Mouse (Mus musculus) testis, adult 2 months (tissue): ENCODE results near the gene Golga4. TPM values are rescaled to one million over a fixed set of nuclear protein-coding genes. Genes with fewer than 3 reads are reported as not detected.

ENCODE experiments used
- H3K27ac ChIP-seq: fragments of 200-500 bp; 2 replicates; pipeline ENCODE4 v1.5.1; 2012; ENCODE audit warnings: low read depth, low read length; ENCODE audit not compliant: control insufficient read depth, insufficient read depth
- H3K27me3 ChIP-seq: fragments of 200-500 bp; 2 replicates; pipeline ENCODE4 v1.6.1; 2012; ENCODE audit warnings: mild to moderate bottlenecking, low read length, moderate library complexity; ENCODE audit not compliant: control insufficient read depth, insufficient read depth
- H3K36me3 ChIP-seq: fragments of 200-500 bp; 2 replicates; pipeline ENCODE4 v1.6.1; 2012; ENCODE audit warnings: mild to moderate bottlenecking, low read length; ENCODE audit not compliant: control insufficient read depth, insufficient read depth
- H3K4me1 ChIP-seq: fragments of 200-500 bp; 2 replicates; pipeline ENCODE4 v1.6.1; 2012; ENCODE audit warnings: low read length; ENCODE audit not compliant: control insufficient read depth, insufficient read depth
- H3K4me3 ChIP-seq: fragments of 200-500 bp; 2 replicates; pipeline ENCODE4 v1.5.1; 2012; ENCODE audit warnings: low read depth, mild to moderate bottlenecking, low read length, moderate library complexity, mixed read lengths; ENCODE audit not compliant: control insufficient read depth
- CTCF ChIP-seq: fragments of 200-500 bp; IDR thresholded peaks from 2 replicates; pipeline ENCODE4 v1.5.1; 2012; ENCODE audit warnings: low read depth, mild to moderate bottlenecking, inconsistent platforms, low read length, moderate library complexity; ENCODE audit not compliant: control insufficient read depth, insufficient read depth, insufficient replicate concordance
- POLR2A ChIP-seq: fragments of 200-500 bp; IDR thresholded peaks from 2 replicates; pipeline ENCODE4 v1.6.1; 2012; ENCODE audit warnings: low read depth, mild to moderate bottlenecking, inconsistent platforms, low read length, moderate library complexity; ENCODE audit not compliant: control insufficient read depth
- polyA plus RNA-seq: library from polyadenylated mRNA; depleted of rRNA; stranded (reverse); fragments of >200 nt; gene quantifications from 2 replicates; pipeline ENCODE4 v1.2.3, GENCODE M21; 2012

Gene Golga4
- polyA plus RNA-seq, 1 experiment = 41.0 TPM

DNA sequence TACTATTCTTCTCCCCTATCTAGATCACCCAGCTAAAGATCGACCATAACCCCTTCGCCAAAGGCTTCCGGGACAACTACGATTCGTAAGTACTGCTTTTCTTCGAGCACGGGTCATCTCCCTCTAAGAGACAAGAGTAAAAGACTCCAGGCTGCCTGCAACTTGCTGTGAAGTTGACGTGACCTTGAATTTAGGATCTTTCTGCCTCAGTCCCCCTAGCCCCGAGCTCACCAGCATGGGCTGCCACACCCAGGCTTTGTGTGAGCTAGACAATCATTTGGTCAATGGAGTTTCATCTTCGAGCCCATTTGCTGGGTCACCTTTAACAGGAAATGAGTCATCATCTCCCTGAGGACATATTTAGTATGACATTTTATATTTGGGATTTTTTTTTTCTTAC, 23.9 kb upstream of the Golga4 start:
- Histone ChIP-seq H3K27ac (no peak overlapping the region), H3K36me3 (no peaks in the 10 kb centered on the region), H3K27me3 (peaks cover 7% of the 10 kb centered on the region), H3K4me1 (peaks cover 25% of the 10 kb centered on the region), H3K4me3 (no peak overlapping the region)
- no peak for TF ChIP-seq CTCF
- TF ChIP-seq POLR2A = no peak

DNA sequence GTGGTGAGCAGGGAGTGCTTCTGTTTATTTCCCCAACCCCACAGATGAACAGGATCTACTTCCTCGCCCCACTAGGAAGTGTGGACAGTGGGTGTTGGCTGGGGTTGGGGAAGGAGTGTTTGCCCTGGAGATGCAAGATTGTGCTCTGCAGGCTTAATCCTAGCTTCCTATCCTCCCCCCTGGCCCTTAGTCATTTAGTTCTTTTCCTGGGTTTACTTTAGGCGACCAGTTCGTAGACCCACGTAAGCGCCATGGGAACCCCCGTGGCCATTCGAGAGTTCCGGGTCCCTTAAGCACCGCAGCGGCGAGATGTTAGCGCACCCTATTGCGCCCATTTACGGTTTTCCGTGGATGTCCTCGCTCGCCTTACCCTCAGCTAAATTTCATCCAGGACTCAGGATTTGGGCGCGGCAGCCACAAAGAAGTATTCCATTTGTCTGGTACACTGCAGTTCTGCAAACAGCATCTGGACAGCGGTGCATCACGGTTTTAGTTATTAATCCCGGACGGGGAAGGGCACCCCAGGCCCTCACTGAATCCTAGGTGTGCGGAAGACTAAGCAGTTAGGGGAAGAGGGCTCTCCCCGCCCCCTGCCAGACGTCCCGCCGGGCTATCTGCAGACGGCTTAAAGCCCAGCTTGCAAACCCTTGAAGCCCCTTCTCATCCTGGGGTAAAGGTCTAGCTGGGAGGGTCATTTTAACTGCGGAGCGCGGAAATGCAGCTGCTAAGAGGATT, 19.5 kb upstream of the Golga4 start:
- H3K27ac ChIP-seq = no peak overlapping the region
- no peak overlapping the region for H3K4me3 ChIP-seq
- H3K4me1 ChIP-seq = peaks cover 16% of the 10 kb centered on the region
- H3K36me3 ChIP-seq = no peaks in the 10 kb centered on the region
- H3K27me3 ChIP-seq = no peaks in the 10 kb centered on the region; the same call in 1 of the 2 replicates
- TF ChIP-seq POLR2A = no peak

DNA sequence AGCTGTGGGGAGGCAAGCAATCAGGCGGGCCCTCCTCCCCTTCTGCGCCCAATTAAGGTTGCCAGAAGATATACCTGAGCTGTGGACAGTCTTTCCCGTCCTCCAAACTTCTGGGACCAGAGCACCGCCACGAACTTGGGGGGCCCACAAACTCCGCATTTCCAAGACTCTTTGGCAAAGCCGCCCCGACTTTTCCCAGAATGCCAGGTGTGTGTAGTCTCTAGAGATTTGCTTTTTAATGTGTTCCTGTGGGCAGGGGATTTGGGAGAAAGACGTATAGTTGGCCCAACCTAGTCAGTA, 19.0 kb upstream of the Golga4 start:
- Histone ChIP-seq H3K36me3 (no peaks in the 10 kb centered on the region), H3K27ac (no peak overlapping the region), H3K4me1 (peaks cover 16% of the 10 kb centered on the region), H3K27me3 (no peaks in the 10 kb centered on the region; the same call in 1 of the 2 replicates), H3K4me3 (no peak overlapping the region)
- TF ChIP-seq POLR2A = no peak
- no peak for TF ChIP-seq CTCF

DNA sequence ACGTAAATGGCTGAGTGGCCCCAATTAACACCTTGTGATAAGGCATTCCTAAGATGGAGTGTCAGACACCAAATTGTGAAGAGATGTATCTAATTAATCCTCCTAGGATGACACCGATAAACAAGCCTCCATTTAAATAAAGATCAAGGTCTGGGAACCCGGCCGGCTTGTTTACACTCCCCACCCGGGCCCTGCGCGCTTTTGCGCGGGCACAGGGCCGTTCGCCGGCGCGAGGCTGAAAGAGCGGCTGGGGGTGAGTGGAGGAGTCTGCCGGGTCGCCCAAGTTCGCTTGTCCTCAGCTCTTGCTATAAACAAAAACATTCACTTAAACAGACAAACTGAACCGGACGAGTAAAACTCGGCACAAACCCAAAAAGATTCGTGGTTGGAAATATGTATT, 18.4 kb upstream of the Golga4 start:
- no peak for TF ChIP-seq POLR2A
- no peak for TF ChIP-seq CTCF
- H3K27me3 ChIP-seq = no peaks in the 10 kb centered on the region; the same call in 1 of the 2 replicates
- H3K36me3 ChIP-seq = no peaks in the 10 kb centered on the region
- H3K4me3 ChIP-seq = no peak overlapping the region; the same call in 1 of the 2 replicates
- peaks cover 16% of the 10 kb centered on the region for H3K4me1 ChIP-seq
- no peak overlapping the region for H3K27ac ChIP-seq

DNA sequence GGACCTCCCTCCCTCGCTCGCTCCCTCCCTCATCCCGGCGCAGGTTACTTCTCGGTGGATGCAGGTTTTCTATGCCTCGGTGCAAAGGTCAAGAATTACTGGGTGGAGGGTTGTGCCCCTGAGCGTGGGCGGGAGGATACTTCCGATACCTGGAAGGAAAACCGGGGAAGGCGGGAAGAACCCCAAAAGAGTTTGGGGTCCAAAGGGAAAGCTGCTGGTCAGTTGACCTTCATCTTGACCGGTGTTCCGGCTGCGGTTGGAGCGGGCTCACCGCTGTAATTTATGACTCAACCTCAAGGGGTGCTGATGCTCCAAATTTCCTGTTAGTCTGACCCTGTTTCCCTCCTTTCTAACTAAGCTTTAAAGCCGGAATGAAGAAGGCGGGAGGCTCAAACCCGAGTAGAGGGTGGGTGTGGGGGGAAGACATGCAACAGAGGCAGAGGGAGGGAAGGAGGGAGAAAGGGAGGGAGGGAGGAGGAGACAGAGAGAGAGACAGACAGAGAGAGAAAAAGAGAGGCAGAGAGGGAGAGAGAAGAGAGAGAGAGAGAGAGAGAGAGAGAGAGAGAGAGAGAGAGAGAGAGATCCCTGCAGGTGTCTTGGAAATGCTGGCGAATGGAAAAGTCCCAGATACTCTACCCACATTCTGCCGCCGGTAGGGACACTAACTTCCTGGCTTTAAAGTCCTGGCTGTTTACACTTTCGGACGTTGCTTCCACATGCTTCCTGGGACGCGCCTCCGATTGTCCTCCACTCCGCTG, 17.8 kb upstream of the Golga4 start:
- no peak for TF ChIP-seq CTCF
- no peak for TF ChIP-seq POLR2A
- H3K4me1 ChIP-seq = peaks cover 14% of the 10 kb centered on the region
- peak overlapping the region; percentile 11; the same call in 1 of the 2 replicates for H3K4me3 ChIP-seq
- H3K27ac ChIP-seq = no peak overlapping the region
- no peaks in the 10 kb centered on the region for H3K36me3 ChIP-seq
- H3K27me3 ChIP-seq = no peaks in the 10 kb centered on the region; the same call in 1 of the 2 replicates

DNA sequence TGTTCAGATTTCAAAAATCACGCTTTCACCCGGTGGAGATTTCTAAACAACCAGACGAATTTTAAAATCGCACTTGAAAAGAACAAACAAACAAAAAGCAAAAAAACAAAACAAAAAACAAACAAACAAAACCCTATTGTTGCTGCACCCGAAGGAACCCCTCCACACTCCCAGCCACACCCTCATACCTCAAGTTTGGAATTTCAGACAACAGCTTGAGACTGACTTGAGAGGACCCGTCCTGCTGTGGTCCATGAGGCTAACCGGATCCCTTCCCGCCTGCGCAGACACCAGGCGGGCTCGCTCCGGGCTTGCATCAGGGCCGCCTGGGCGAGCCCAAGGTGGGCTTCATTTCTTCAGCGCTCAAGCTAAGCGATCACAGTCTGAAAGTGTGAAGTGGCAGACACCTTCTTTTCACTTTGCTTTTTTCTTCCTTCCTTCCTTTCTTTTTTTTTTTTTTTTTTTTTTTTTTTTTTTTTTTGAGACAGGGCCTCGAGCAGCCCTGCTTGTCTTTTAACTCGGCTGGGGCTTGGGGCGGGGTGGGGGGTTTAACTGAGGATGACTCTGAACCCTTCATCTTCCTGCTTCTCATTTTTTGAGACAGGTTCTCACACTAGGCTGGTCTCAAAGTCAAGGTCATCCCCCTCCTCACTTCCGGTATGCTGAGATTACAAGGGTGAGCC, 17.0 kb upstream of the Golga4 start:
- H3K27me3 ChIP-seq = no peaks in the 10 kb centered on the region; the same call in 1 of the 2 replicates
- TF ChIP-seq POLR2A (no peak), CTCF (no peak)
- peaks cover 14% of the 10 kb centered on the region for H3K4me1 ChIP-seq
- H3K4me3 ChIP-seq = no peak overlapping the region
- H3K36me3 ChIP-seq = no peaks in the 10 kb centered on the region
- H3K27ac ChIP-seq = no peak overlapping the region

DNA sequence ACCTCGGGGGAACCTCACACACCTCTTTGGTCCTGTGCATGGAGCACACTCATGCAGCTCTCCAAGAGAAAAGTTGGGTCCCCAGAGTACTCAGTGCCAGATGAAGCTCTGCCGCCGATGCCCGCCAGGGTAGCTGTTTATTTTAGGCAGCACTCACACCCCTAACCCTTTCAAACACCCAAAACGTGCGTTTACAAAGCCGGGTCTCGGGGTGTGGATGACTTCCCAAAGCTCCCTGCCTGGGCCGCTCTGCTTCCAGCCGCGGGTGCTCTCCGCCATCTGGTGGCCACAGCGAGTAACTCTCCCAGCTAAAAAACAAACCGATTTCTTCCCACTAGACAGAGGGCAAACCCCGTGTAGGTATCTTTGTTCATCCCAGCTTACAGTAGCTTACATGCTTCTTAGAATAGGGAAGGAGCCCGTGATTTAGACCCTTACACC, 16.5 kb upstream of the Golga4 start:
- Histone ChIP-seq H3K4me3 (no peak overlapping the region), H3K27me3 (no peaks in the 10 kb centered on the region; the same call in 1 of the 2 replicates), H3K36me3 (no peaks in the 10 kb centered on the region), H3K27ac (no peak overlapping the region), H3K4me1 (peaks cover 14% of the 10 kb centered on the region)
- TF ChIP-seq CTCF (peak; percentile 64; the same call in 1 of the 2 replicates), POLR2A (no peak)
